Mouse (Mus musculus): ENCODE data around the gene Six5. TPM values are rescaled to one million over a fixed set of nuclear protein-coding genes. Genes with fewer than 3 reads are reported as not detected.

Six5 gene
- polyA plus RNA-seq, 1 experiment = 3.5 TPM

DNA sequence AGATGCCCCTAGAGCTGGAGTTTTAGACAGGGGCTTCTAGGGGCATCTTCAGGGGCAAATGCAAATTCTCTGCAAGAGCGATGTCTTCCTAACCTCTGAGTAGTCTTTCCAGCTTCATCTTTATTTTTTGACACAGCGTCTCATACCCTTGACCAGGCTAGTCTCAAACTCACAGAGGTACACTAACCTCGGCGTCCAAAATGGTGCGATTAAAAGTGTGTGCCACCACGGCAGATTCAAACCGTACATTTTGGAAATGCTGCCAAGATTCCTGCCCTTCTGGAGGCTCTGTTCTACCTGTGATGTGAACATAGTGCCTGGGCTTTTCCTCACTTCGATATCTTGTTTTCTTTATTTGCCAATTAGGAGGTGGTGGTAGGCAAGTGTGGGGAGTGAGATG, 24.7 kb downstream of the Six5 start:
- Histone ChIP-seq H3K4me3 (replicated peaks; ENCODE audit: insufficient read depth, low read depth, low read length) (no peak overlapping the region), H3K27me3 (ENCODE audit: control insufficient read depth, insufficient read depth, low read length) (no peaks in the 10 kb centered on the region), H3K27ac (ENCODE audit: insufficient read depth, low read length) (no peak overlapping the region), H3K4me1 (ENCODE audit: control insufficient read depth, insufficient read depth, low read length) (peaks cover 4% of the 10 kb centered on the region; the same call in 1 of the 2 replicates)
- TF ChIP-seq CTCF (IDR thresholded peaks at IDR 0.05; ENCODE audit: borderline replicate concordance, insufficient read depth, low read depth, low read length) (no peak), POLR2A (IDR thresholded peaks at IDR 0.05; ENCODE audit: borderline replicate concordance, insufficient read depth, low read length) (no peak)
- 92% methylated on average over 8 of the region's 8 CpGs for WGBS
- peak; percentile 30 to 47 for DNase-seq

DNA sequence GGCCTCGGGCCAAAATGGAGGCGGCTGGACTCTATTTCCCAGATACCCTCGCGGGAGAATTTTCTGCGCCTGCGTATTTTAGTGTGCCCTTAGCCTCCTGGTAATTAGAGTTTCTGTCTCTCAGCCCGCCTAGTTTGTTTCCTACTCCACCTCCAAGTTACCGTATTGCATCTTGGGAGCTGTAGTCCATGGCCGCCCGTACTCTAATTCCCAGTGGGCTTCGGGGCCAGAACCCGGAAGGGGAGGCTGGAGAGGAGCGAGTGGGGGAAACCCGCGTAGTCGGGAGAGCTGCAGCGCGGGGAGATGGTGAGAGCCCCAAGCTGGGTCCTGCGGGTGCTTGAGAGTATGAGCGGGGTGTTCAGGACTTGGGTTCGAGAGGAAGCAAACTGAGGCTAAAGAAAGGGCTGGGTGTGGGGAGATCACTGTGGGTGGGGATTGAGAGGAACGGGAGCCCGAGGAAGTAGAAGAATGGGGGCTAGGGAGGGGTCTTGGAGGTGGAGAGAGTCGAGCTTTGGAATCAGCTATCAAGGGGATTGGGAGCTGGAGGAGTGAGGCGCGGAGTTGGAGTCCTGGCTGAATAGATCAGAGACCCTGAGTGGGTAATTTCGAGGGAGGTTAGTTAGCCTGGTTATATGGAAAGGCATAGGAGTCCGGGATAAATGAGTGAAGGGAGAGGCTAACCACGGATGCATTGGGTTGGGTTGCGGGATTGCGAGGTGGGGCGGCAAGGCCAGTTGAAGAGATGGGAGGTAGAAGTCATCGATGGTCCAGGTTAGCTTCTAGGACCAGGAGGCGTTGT, 25.4 kb downstream of the Six5 start, which contains the start of gene Fbxo46:
TSS of gene Fbxo46 (plus strand) at position 229 of the 799 bp plus-strand sequence.
- 2% methylated on average over 34 of the region's 34 CpGs for WGBS
- peaks cover 4% of the 10 kb centered on the region; the same call in 1 of the 2 replicates for H3K4me1 ChIP-seq (ENCODE audit: control insufficient read depth, insufficient read depth, low read length)

DNA sequence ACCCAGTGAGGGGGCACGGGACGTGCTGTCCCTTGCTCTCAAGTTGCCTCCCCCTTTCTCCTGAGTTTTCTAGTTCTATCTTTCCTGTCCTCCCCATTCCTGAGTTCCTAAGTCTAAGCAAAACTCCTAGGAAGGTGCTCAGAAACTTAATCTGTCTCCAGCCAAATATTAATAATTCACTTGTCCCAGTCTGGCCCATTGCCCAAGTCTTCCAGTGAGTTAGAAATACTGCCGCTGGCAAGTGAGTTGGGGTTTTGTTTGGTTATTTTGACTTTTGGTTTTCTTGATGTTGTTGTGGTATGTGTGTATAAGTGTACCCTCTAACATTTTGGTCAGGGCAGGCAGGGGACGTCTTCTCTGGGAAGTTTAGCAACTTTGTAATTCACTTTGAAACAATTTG, 27.3 kb downstream of the Six5 start:
- H3K4me1 ChIP-seq (ENCODE audit: control insufficient read depth, insufficient read depth, low read length) = peaks cover 4% of the 10 kb centered on the region; the same call in 1 of the 2 replicates
- H3K27ac ChIP-seq (ENCODE audit: insufficient read depth, low read length) = no peak overlapping the region
- WGBS = 71% methylated on average over 4 of the region's 4 CpGs
- H3K4me3 ChIP-seq (replicated peaks; ENCODE audit: insufficient read depth, low read depth, low read length) = no peak overlapping the region
- DNase-seq = no peak
- H3K27me3 ChIP-seq (ENCODE audit: control insufficient read depth, insufficient read depth, low read length) = no peaks in the 10 kb centered on the region
- no peak for TF ChIP-seq CTCF (IDR thresholded peaks at IDR 0.05; ENCODE audit: borderline replicate concordance, insufficient read depth, low read depth, low read length)
- no peak for TF ChIP-seq POLR2A (IDR thresholded peaks at IDR 0.05; ENCODE audit: borderline replicate concordance, insufficient read depth, low read length)

More for the DNA sequence above, 25.4 kb downstream of the Six5 start, which contains the start of gene Fbxo46:
- TF ChIP-seq CTCF (IDR thresholded peaks at IDR 0.05; ENCODE audit: borderline replicate concordance, insufficient read depth, low read depth, low read length) = no peak
- peak; percentile 92; the same call in 1 of the 2 replicates for TF ChIP-seq POLR2A (IDR thresholded peaks at IDR 0.05; ENCODE audit: borderline replicate concordance, insufficient read depth, low read length)
- peak; percentile 91 to 96 for DNase-seq
- Histone ChIP-seq H3K27me3 (ENCODE audit: control insufficient read depth, insufficient read depth, low read length) (no peaks in the 10 kb centered on the region), H3K27ac (ENCODE audit: insufficient read depth, low read length) (no peak within 1 kb of the TSS), H3K4me3 (replicated peaks; ENCODE audit: insufficient read depth, low read depth, low read length) (peak within 1 kb of the TSS; percentile 92)

DNA sequence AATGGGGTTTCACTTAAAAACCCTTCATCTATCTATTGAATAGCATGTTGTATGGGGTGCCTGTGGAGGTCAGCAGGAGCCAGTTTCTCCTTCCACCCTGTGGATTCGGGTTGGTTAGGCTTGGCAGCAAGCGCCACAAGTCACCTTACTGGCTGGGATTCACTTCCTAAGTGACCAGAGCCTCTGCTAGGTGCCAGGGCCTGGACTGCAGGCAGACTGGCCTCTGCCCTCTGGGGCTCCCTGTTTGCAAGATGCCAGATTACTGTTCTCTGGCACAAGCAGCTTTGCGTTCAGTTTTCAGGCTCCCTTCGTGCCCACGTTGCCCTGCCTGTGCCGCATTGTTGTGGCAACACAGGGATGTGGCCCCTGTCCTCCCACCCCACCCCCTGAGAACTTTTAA, 30.3 kb downstream of the Six5 start:
- WGBS = 44% methylated on average over 6 of the region's 6 CpGs

DNA sequence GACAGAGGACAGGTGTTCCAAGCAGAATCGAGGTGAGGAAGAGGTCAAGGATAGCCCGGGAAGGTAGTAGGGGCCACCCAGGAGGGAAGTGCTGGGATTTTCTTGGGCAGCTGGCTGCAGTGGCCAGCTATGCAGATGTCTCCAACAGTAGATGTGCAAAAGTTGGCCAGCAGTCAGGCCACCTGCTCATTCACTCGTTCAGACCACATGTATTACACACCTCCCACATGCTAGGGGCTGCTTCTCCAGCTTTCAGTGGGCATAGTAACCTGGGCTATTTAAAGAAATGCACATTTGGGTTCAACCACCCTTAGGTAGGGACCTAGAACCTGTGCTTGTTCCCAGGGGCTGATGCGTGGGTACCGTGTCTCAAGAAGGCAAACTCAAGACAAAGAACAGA, 33.4 kb downstream of the Six5 start:
- 69% methylated on average over 5 of the region's 5 CpGs for WGBS
- no peaks in the 10 kb centered on the region for H3K27me3 ChIP-seq (ENCODE audit: control insufficient read depth, insufficient read depth, low read length)
- H3K27ac ChIP-seq (ENCODE audit: insufficient read depth, low read length) = no peak overlapping the region
- no peak for DNase-seq
- TF ChIP-seq CTCF (IDR thresholded peaks at IDR 0.05; ENCODE audit: borderline replicate concordance, insufficient read depth, low read depth, low read length) (no peak), POLR2A (IDR thresholded peaks at IDR 0.05; ENCODE audit: borderline replicate concordance, insufficient read depth, low read length) (no peak)
- H3K4me1 ChIP-seq (ENCODE audit: control insufficient read depth, insufficient read depth, low read length) = no peaks in the 10 kb centered on the region
- H3K4me3 ChIP-seq (replicated peaks; ENCODE audit: insufficient read depth, low read depth, low read length) = no peak overlapping the region

More for the DNA sequence above, 30.3 kb downstream of the Six5 start:
- no peak for DNase-seq
- Histone ChIP-seq H3K4me3 (replicated peaks; ENCODE audit: insufficient read depth, low read depth, low read length) (no peak overlapping the region), H3K27ac (ENCODE audit: insufficient read depth, low read length) (no peak overlapping the region), H3K27me3 (ENCODE audit: control insufficient read depth, insufficient read depth, low read length) (no peaks in the 10 kb centered on the region), H3K4me1 (ENCODE audit: control insufficient read depth, insufficient read depth, low read length) (no peaks in the 10 kb centered on the region)
- TF ChIP-seq POLR2A (IDR thresholded peaks at IDR 0.05; ENCODE audit: borderline replicate concordance, insufficient read depth, low read length) = no peak
- TF ChIP-seq CTCF (IDR thresholded peaks at IDR 0.05; ENCODE audit: borderline replicate concordance, insufficient read depth, low read depth, low read length) = no peak

DNA sequence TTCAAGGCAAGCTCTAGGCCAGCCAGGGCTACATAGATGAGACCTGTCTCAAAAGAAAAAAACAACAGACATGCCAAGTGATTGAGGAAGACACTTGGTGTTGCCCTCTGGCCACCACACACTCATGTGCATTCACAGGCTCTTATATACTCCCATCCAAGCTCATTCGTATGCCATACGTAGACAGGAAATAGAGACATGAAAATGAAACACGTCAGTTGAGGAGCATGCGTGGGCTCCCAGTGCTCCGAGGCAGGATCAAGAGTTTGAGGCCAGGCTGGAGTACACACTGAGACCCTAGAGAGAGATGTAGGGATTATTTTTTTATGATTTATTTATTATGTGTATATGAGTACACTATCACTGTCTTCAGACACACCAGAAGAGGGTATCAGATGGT, 35.0 kb downstream of the Six5 start:
- no peak for DNase-seq
- TF ChIP-seq POLR2A (IDR thresholded peaks at IDR 0.05; ENCODE audit: borderline replicate concordance, insufficient read depth, low read length) (no peak), CTCF (IDR thresholded peaks at IDR 0.05; ENCODE audit: borderline replicate concordance, insufficient read depth, low read depth, low read length) (no peak)
- WGBS = 91% methylated on average over 5 of the region's 5 CpGs
- no peaks in the 10 kb centered on the region for H3K27me3 ChIP-seq (ENCODE audit: control insufficient read depth, insufficient read depth, low read length)
- H3K4me1 ChIP-seq (ENCODE audit: control insufficient read depth, insufficient read depth, low read length) = no peaks in the 10 kb centered on the region
- H3K4me3 ChIP-seq (replicated peaks; ENCODE audit: insufficient read depth, low read depth, low read length) = no peak overlapping the region
- no peak overlapping the region for H3K27ac ChIP-seq (ENCODE audit: insufficient read depth, low read length)

DNA sequence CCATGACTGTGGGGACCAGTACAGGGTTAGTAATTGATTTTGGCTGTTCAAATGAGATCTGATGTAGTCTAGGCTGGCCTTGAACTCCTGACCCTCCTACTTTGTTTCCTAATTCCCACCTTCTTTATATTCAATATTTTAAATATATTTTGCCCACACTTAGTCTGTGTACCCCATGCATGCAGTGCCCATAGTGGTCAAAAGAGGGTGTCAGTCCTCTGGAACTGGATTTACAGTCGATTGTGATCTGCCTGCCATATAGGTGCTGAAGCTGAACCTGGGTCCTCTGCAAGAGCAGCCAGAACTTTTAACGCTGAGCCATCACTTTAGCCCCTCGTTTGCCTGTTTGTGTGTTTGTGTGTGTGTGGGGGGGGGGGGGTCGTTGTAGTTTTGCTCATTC, 36.3 kb downstream of the Six5 start:
- no peaks in the 10 kb centered on the region; the same call in 1 of the 2 replicates for H3K4me1 ChIP-seq (ENCODE audit: control insufficient read depth, insufficient read depth, low read length)
- 25% methylated on average over 4 of the region's 4 CpGs for WGBS
- no peak for DNase-seq

DNA sequence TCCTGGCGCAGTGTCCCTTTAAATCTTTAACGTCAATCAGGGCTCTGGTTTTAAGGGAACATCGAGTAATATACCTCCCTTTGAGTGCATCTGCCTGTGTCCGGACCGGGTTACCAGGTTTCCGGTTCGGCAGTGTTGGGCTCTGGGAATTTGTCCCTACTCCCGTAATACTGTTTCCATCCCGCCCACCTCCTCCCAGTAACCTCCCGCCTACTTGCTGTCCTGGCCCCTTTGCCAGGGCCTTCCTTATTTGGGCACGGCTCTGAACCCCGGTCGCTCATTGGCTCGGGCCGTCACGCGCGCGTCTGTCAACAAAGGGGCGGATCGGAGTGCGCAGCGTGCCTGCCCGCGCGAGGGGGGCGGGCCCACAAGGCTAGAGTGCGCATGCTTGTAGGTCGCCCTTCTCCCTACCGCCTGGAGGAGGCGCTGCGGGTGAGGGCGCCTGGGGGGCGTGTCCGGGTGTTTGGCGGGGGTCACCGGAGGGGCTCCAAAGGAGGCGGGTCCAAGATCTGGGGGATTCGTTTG, 37.0 kb downstream of the Six5 start:
- peaks cover 3% of the 10 kb centered on the region for H3K4me1 ChIP-seq (ENCODE audit: control insufficient read depth, insufficient read depth, low read length)
- peak; percentile 94 to 99 for DNase-seq
- H3K27me3 ChIP-seq (ENCODE audit: control insufficient read depth, insufficient read depth, low read length) = no peaks in the 10 kb centered on the region
- under 1% methylated on average over 39 of the region's 39 CpGs for WGBS
- H3K27ac ChIP-seq (ENCODE audit: insufficient read depth, low read length) = no peak overlapping the region
- H3K4me3 ChIP-seq (replicated peaks; ENCODE audit: insufficient read depth, low read depth, low read length) = peak overlapping the region; percentile 47
- TF ChIP-seq CTCF (IDR thresholded peaks at IDR 0.05; ENCODE audit: borderline replicate concordance, insufficient read depth, low read depth, low read length) = peak; percentile 62; the same call in 1 of the 2 replicates
- peak; percentile 4; the same call in 1 of the 2 replicates for TF ChIP-seq POLR2A (IDR thresholded peaks at IDR 0.05; ENCODE audit: borderline replicate concordance, insufficient read depth, low read length)

More for the DNA sequence above, 36.3 kb downstream of the Six5 start:
- Histone ChIP-seq H3K27ac (ENCODE audit: insufficient read depth, low read length) (no peak overlapping the region; the same call in 1 of the 2 replicates), H3K27me3 (ENCODE audit: control insufficient read depth, insufficient read depth, low read length) (no peaks in the 10 kb centered on the region), H3K4me3 (replicated peaks; ENCODE audit: insufficient read depth, low read depth, low read length) (peak overlapping the region; percentile 24)
- no peak; the same call in 1 of the 2 replicates for TF ChIP-seq CTCF (IDR thresholded peaks at IDR 0.05; ENCODE audit: borderline replicate concordance, insufficient read depth, low read depth, low read length)
